Mouse (Mus musculus): ENCODE results near the gene Nus1. TPM values are rescaled to one million over a fixed set of nuclear protein-coding genes. Genes with fewer than 3 reads are reported as not detected.

Nus1 gene
- polyA plus RNA-seq, 1 experiment from 2014 or later: 14.4 TPM

- no peak for DNase-seq (ENCODE audit: low spot score)
- H3K4me3 ChIP-seq (ENCODE audit: low read depth, low read length): no peak overlapping the region
- no peak overlapping the region for H3K27ac ChIP-seq (ENCODE audit: low read depth, low read length)
- no peak for ATAC-seq (ENCODE audit: insufficient read depth, low FRiP score, low TSS enrichment)
- no peaks in the 10 kb centered on the region for H3K27me3 ChIP-seq (ENCODE audit: control insufficient read depth, insufficient read depth, low read length)
- no peaks in the 10 kb centered on the region for H3K36me3 ChIP-seq (ENCODE audit: control insufficient read depth, insufficient read depth, low read length)
- H3K4me1 ChIP-seq (ENCODE audit: control insufficient read depth, insufficient read depth, low read length): no peaks in the 10 kb centered on the region
- no peaks in the 10 kb centered on the region for H3K9me3 ChIP-seq (ENCODE audit: control insufficient read depth, low read length)
- H3K9ac ChIP-seq (ENCODE audit: low read length): no peak overlapping the region
- no peak overlapping the region for H3K4me2 ChIP-seq (ENCODE audit: low read depth)
- 85% methylated on average over 4 of the region's 4 CpGs for WGBS
Observed at GRCm38 (mm10) chr10:52471520-52471919, 54.2 kb downstream of the Nus1 start.

Other genes with a start within 250 kb of the Nus1 start
- not detected in 2 replicates for gene Ros1, start 222.3 kb upstream of the Nus1 start, polyA plus RNA-seq (2014; fragmentation: Nextera tagmentation; extraction: Ambion mirVana)
- 24.8 and 26.4 TPM in 2 replicates for gene Dcbld1, start 183.9 kb upstream of the Nus1 start, polyA plus RNA-seq (2014; fragmentation: Nextera tagmentation; extraction: Ambion mirVana)
- gene Gm26741, start 58.8 kb upstream of the Nus1 start, polyA plus RNA-seq (2014; fragmentation: Nextera tagmentation; extraction: Ambion mirVana): not detected in 2 replicates
- 21.6 and 21.7 TPM in 2 replicates for gene Gopc, start 35.4 kb upstream of the Nus1 start, polyA plus RNA-seq (2014; fragmentation: Nextera tagmentation; extraction: Ambion mirVana)
- gene Nepn, start 28.6 kb upstream of the Nus1 start, polyA plus RNA-seq (2014; fragmentation: Nextera tagmentation; extraction: Ambion mirVana): not detected in 2 replicates

All from neural tube, embryonic 11.5 days (tissue).